Mouse (Mus musculus) liver, adult 2 months (tissue): Measurements from ENCODE around the gene Daam2. TPM values are rescaled to one million over a fixed set of nuclear protein-coding genes. Genes with fewer than 3 reads are reported as not detected.

Source experiments
- DNase-seq: peaks from one replicate; pipeline ENCODE4 v3.0.0-alpha.2; 2011; ENCODE audit warnings: low read depth, low spot score; ENCODE audit errors: extremely low read depth
- H3K27ac ChIP-seq: fragments of 200-500 bp; replicated peaks from 2 replicates; pipeline ENCODE4 v1.5.1; 2012; ENCODE audit warnings: low read depth, mild to moderate bottlenecking, control low read depth, inconsistent platforms, low read length; ENCODE audit not compliant: insufficient read depth
- H3K27me3 ChIP-seq: fragments of 200-500 bp; 2 replicates; pipeline ENCODE4 v1.6.1; 2012; ENCODE audit warnings: mild to moderate bottlenecking, moderate library complexity, low read length, inconsistent platforms; ENCODE audit not compliant: control insufficient read depth, insufficient read depth
- H3K36me3 ChIP-seq: fragments of 200-500 bp; 2 replicates; pipeline ENCODE4 v1.6.1; 2012; ENCODE audit warnings: low read length, inconsistent platforms; ENCODE audit not compliant: control insufficient read depth, insufficient read depth
- H3K4me1 ChIP-seq: fragments of 200-500 bp; 2 replicates; pipeline ENCODE4 v1.6.1; 2011; ENCODE audit warnings: low read length; ENCODE audit not compliant: control insufficient read depth, insufficient read depth
- H3K4me3 ChIP-seq: fragments of 200-500 bp; 2 replicates; pipeline ENCODE4 v1.5.1; 2011; ENCODE audit warnings: low read depth, mild to moderate bottlenecking, control low read depth, low read length, moderate library complexity; ENCODE audit not compliant: insufficient read depth
- H3K79me2 ChIP-seq: fragments of 200-500 bp; 2 replicates; pipeline ENCODE4 v1.6.1; 2012; ENCODE audit warnings: inconsistent platforms, mild to moderate bottlenecking, low read length, moderate library complexity; ENCODE audit not compliant: control insufficient read depth, insufficient read depth
- H3K9ac ChIP-seq: fragments of 200-500 bp; 2 replicates; pipeline ENCODE4 v1.6.1; 2012; ENCODE audit warnings: low read depth, mild to moderate bottlenecking, control low read depth, inconsistent platforms, low read length
- CTCF ChIP-seq: fragments of 200-500 bp; IDR thresholded peaks from 2 replicates; pipeline ENCODE4 v1.5.1; 2011; ENCODE audit warnings: low read depth, low read length, control low read depth
- POLR2A ChIP-seq: fragments of 200-500 bp; IDR thresholded peaks from 2 replicates; pipeline ENCODE4 v1.6.1; 2011; ENCODE audit warnings: low read length, control low read depth; ENCODE audit not compliant: insufficient read depth; ENCODE audit errors: extremely low read depth
- WGBS: fragments of 180-500 bp; shearing (Covaris S2); methylation state at CpG from one replicate; pipeline ENCODE4 v1.1.7; 2018; 5-methylcytosine and 5-hydroxymethylcytosine counted together
- polyA plus RNA-seq: library from polyadenylated mRNA; depleted of rRNA; stranded (reverse); fragments of >200 nt; gene quantifications from 2 replicates; pipeline ENCODE4 v1.2.3, GENCODE M21; 2012
- total RNA-seq: library from RNA; depleted of rRNA; stranded (reverse); fragments of >200 nt; gene quantifications from 2 replicates; pipeline ENCODE4 v1.2.3, GENCODE M21; 2014

Gene Daam2
- total and polyA plus RNA-seq, 2 experiments, result 1.0 to 1.4 TPM

DNA sequence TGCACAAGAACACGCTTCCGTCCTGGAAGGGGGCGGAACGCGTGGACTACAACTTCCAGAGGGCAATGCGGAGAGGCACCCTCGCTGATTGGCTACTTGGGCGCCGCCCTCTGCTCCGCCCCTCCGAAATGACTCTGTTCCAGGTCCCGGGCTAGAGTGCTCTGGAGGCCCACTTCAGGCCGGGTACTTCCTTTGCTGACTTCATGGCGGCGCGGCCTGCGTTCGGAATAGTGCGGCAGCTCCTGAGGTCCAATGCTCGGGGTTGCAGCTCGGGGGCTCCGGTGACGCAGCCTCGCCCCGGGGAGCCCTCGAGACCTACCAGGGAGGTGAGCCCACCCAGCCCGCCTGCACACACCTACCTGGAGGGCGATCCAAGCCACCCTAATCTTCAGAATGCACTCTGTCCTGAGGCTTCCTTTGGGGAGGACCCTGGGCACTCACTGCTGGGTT, 135.9 kb downstream of the Daam2 start, which contains the start of gene Mocs1:
Gene Mocs1 (plus strand): TSS at position 124 of the 450 bp plus-strand sequence.
- WGBS, result under 1% methylated on average over 28 of the region's 28 CpGs
- no peaks in the 10 kb centered on the region for H3K27me3 ChIP-seq
- peaks cover 31% of the 10 kb centered on the region for H3K4me1 ChIP-seq
- H3K36me3 ChIP-seq, result peaks cover 6% of the 10 kb centered on the region; the same call in 1 of the 2 replicates
- peak within 1 kb of the TSS; percentile 94 for H3K27ac ChIP-seq
- H3K79me2 ChIP-seq, result peaks cover 23% of the 10 kb centered on the region; the same call in 1 of the 2 replicates
- peak; percentile 92 for DNase-seq
- H3K4me3 ChIP-seq, result peak within 1 kb of the TSS; percentile 74
- no peak for TF ChIP-seq CTCF
- peak; percentile 96 for TF ChIP-seq POLR2A
- H3K9ac ChIP-seq, result peak within 1 kb of the TSS; percentile 88

DNA sequence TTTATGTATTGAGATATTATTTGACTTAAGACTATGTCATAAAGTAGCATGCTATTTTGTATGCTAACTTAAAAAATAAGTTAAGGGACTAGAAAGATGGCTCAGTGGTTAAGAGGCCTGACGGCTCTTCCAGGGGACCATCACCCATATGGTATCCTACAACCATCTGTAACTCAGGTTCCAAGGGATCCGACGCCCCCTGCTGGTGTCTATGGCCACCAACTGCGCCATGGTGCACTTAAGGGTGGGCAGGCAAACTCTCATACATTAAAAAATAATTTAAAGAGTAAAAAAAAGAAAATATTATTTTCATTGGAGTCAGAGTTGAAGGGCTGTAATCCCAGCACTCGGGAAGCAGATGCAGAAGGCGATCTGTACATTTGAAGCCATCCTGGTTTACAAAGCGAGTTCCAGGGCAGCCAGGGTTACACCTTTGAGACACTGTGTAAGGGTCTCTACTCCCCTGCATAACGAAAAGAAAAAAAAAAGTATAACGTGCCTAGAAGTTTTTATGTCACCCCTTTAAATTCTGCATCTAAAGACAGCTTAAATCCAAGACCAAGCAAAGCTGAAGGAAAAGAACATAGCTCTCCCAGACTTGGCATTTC, 136.4 kb downstream of the Daam2 start:
- H3K4me3 ChIP-seq, result no peak overlapping the region
- no peaks in the 10 kb centered on the region for H3K27me3 ChIP-seq
- no peak overlapping the region for H3K27ac ChIP-seq
- TF ChIP-seq CTCF, result peak; percentile 51; the same call in 1 of the 2 replicates
- TF ChIP-seq POLR2A, result no peak
- no peak overlapping the region for H3K9ac ChIP-seq
- no peak for DNase-seq
- peaks cover 18% of the 10 kb centered on the region; the same call in 1 of the 2 replicates for H3K79me2 ChIP-seq
- H3K36me3 ChIP-seq, result peaks cover 1% of the 10 kb centered on the region; the same call in 1 of the 2 replicates
- WGBS, result 26% methylated on average over 9 of the region's 9 CpGs
- H3K4me1 ChIP-seq, result peaks cover 28% of the 10 kb centered on the region

DNA sequence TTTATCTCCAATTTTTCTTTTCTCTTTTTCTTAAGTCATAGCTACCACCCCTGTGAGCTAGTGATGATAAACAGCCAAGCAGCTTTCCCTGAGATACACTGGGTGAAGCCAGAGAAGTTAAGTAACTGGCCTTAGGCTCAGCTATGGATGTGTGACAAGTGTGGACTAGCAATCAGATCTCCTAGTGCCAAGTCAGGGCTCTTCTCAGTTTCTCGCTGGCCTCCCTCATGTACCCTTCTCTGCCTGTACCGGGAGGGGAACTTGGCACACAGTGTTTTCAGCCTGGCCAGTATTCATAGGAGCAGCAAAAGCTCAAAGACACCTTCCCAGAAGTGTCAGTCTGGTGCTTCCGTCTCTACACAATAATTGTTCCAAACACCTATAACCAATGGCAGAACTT, 140.3 kb downstream of the Daam2 start:
- no peaks in the 10 kb centered on the region for H3K27me3 ChIP-seq
- 57% methylated on average over 3 of the region's 3 CpGs for WGBS
- no peak overlapping the region for H3K9ac ChIP-seq
- H3K79me2 ChIP-seq, result peaks cover 7% of the 10 kb centered on the region; the same call in 1 of the 2 replicates
- no peak overlapping the region for H3K4me3 ChIP-seq
- H3K36me3 ChIP-seq, result no peaks in the 10 kb centered on the region
- DNase-seq, result no peak
- peaks cover 33% of the 10 kb centered on the region for H3K4me1 ChIP-seq
- no peak overlapping the region for H3K27ac ChIP-seq
- TF ChIP-seq POLR2A, result no peak
- no peak for TF ChIP-seq CTCF

DNA sequence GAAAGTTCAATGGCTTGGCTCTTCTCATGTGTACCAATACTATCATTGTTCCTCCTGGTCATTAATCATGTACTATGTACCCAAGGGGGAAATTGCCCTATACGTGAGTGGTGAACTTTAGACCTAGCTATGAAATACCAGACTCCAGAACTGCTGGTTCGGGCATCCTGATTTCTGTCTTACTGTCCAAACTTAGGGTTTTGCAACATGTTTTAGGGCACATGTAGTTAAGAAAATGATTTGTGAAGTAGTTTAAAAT, 141.1 kb downstream of the Daam2 start:
- no peak overlapping the region for H3K9ac ChIP-seq
- TF ChIP-seq POLR2A (no peak), CTCF (no peak)
- DNase-seq, result peak; percentile 100
- no peaks in the 10 kb centered on the region for H3K27me3 ChIP-seq
- H3K27ac ChIP-seq, result 0 out of 2 replicates have a peak overlapping the region, but pooled peaks have one; percentile 59
- H3K79me2 ChIP-seq, result no peaks in the 10 kb centered on the region
- no peak overlapping the region for H3K4me3 ChIP-seq
- WGBS, result 18% methylated on average over 2 of the region's 2 CpGs
- no peaks in the 10 kb centered on the region for H3K36me3 ChIP-seq
- H3K4me1 ChIP-seq, result peaks cover 34% of the 10 kb centered on the region

DNA sequence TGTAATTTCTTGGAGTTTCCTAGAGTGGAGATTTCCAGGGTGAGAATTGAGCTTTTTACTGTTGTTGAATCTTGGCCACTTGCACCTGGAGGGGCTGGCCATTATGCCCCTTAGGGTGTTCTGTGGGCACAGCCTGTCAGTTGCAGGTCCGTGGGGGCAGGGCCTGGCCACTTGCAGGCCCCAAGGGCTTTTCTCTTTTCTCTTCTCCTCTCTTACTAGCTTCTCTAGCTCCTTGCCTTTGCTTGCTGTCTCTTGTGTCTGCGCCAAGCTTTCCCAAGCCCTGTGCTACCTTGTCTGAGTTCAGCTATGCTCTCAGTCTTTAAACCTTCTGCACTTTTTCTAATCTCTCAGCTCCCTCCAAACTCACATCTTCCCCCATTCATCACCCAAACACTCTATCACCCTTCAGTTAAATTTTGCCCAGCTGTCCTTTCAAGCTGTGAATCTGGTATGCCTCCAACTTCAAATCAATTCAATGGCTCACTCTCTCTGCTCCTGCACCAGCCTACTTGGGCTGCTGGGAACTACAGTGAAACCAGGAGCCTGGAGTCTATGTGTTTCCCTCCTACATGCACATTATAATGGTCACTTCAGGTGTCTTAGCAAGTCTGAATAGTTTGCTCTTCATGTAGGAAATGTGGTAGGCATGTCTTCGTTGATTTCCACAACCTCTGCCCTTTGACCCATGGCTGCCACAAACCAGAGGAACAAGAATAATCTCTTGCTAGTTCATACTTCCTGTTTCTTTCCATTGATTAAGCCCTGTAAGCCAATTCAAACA, 141.7 kb downstream of the Daam2 start:
- H3K4me1 ChIP-seq, result peaks cover 34% of the 10 kb centered on the region
- DNase-seq, result no peak
- no peaks in the 10 kb centered on the region for H3K36me3 ChIP-seq
- TF ChIP-seq CTCF (no peak), POLR2A (no peak)
- no peaks in the 10 kb centered on the region for H3K27me3 ChIP-seq
- no peak overlapping the region for H3K4me3 ChIP-seq
- peak overlapping the region; percentile 95 for H3K27ac ChIP-seq
- 21% methylated on average over 3 of the region's 3 CpGs for WGBS
- H3K9ac ChIP-seq, result no peak overlapping the region
- H3K79me2 ChIP-seq, result no peaks in the 10 kb centered on the region

DNA sequence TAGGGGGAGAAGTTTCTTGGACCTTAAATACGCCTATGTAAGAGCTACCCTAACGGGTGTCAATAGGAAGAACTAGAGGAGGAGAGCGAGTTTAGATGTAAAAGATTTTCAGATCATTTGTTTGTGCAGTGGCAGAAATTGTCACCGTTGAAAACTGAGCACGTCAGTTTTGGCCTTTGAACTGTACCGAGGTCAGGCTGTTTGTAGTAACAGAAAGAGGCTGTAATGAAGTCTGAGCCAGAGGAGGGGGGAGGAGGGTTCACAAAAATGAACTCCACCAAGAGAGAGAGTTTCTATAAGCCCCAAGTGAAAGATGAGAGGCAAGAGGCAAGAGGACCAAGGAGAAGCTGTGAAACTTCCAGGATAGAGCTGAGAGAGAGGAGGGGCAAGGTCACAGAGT, 144.3 kb downstream of the Daam2 start:
- no peaks in the 10 kb centered on the region for H3K79me2 ChIP-seq
- H3K27ac ChIP-seq, result peak overlapping the region; percentile 84
- H3K36me3 ChIP-seq, result no peaks in the 10 kb centered on the region
- H3K27me3 ChIP-seq, result no peaks in the 10 kb centered on the region
- DNase-seq, result peak; percentile 92
- H3K4me1 ChIP-seq, result peaks cover 36% of the 10 kb centered on the region
- 24% methylated on average over 6 of the region's 6 CpGs for WGBS
- no peak for TF ChIP-seq POLR2A
- TF ChIP-seq CTCF, result no peak
- H3K4me3 ChIP-seq, result no peak overlapping the region
- H3K9ac ChIP-seq, result peak overlapping the region; percentile 20
